Mouse (Mus musculus) lung, adult 2 months (tissue): ENCODE results near the gene Rab11fip3.

Source experiments
- CTCF ChIP-seq: fragments of 200-500 bp; IDR thresholded peaks from 2 replicates; pipeline ENCODE4 v1.5.1; 2011; ENCODE audit warnings: mild to moderate bottlenecking, low read length, control low read depth; ENCODE audit not compliant: insufficient read depth
- POLR2A ChIP-seq: fragments of 200-500 bp; IDR thresholded peaks from 2 replicates; pipeline ENCODE4 v1.6.1; 2011; ENCODE audit warnings: low read depth, mild to moderate bottlenecking, control low read depth, low read length, borderline replicate concordance; ENCODE audit errors: extremely low read depth

GRCm38 (mm10) chr17:25946891-25947290 is 122.5 kb downstream of the Rab11fip3 start:
- TF ChIP-seq CTCF (no peak), POLR2A (no peak)
